Mouse (Mus musculus): ENCODE results near the gene Dop1b.

- TF ChIP-seq E2F4 (IDR thresholded peaks at IDR 0.05; ENCODE audit: insufficient replicate concordance, low read depth, low read length) (no peak), CTCF (conservative IDR thresholded peaks at IDR 0.05 in 1 of 2, IDR thresholded peaks at IDR 0.05 in 1 of 2; ENCODE audit: low read depth in 2 of 2, low read length in 2 of 2) (no peak), UBTF (IDR thresholded peaks at IDR 0.05; ENCODE audit: low read depth, low read length) (no peak), MAFK (IDR thresholded peaks at IDR 0.05; ENCODE audit: insufficient replicate concordance, low read length) (no peak), JUND (conservative IDR thresholded peaks at IDR 0.05; ENCODE audit: low read depth, low read length) (no peak), POLR2A (IDR thresholded peaks at IDR 0.05; ENCODE audit: low read depth, low read length) (no peak), MAZ (IDR thresholded peaks at IDR 0.05; ENCODE audit: low read depth, low read length) (no peak), ZMIZ1 (IDR thresholded peaks at IDR 0.05; ENCODE audit: low read depth, low read length) (no peak)
Measured at GRCm38 (mm10) chr16:93712189-93712885, 633 bp downstream of the Dop1b start.
